Mouse (Mus musculus) embryonic fibroblast, embryonic 13.5 days (primary cell): ENCODE results near the gene Itpa. TPM values are rescaled to one million over a fixed set of nuclear protein-coding genes. Genes with fewer than 3 reads are reported as not detected.

Experiments used
- H3K27ac ChIP-seq: 2 replicates; pipeline ENCODE4 v1.5.1; 2012; ENCODE audit warnings: low read length, control low read depth, inconsistent platforms; ENCODE audit not compliant: insufficient read depth
- H3K4me1 ChIP-seq: 2 replicates; pipeline ENCODE4 v1.6.1; 2011; ENCODE audit warnings: low read length; ENCODE audit not compliant: control insufficient read depth, insufficient read depth
- H3K4me3 ChIP-seq: 2 replicates; pipeline ENCODE4 v1.5.1; 2011; ENCODE audit warnings: mild to moderate bottlenecking, control low read depth, low read length; ENCODE audit not compliant: insufficient read depth
- CTCF ChIP-seq: IDR thresholded peaks from 2 replicates; pipeline ENCODE4 v1.5.1; 2011; ENCODE audit warnings: mild to moderate bottlenecking, control low read depth, low read length, moderate library complexity, borderline replicate concordance; ENCODE audit not compliant: insufficient read depth
- POLR2A ChIP-seq: IDR thresholded peaks from 2 replicates; pipeline ENCODE4 v1.6.1; 2011; ENCODE audit warnings: low read depth, mild to moderate bottlenecking, control low read depth, low read length, moderate library complexity
- polyA plus RNA-seq: library from polyadenylated mRNA; stranded (reverse); fragments of >200 nt; gene quantifications from 2 replicates; pipeline ENCODE4 v1.2.4, GENCODE M21; 2011; ENCODE audit warnings: low read depth; ENCODE audit not compliant: missing spikeins, insufficient read length

The Itpa gene
- polyA plus RNA-seq, 1 experiment = 66.6 TPM

GRCm38 (mm10) chr2:130655660-130656339, 11.6 kb upstream of the Itpa start:
- Histone ChIP-seq H3K4me3 (no peak overlapping the region), H3K4me1 (no peaks in the 10 kb centered on the region), H3K27ac (no peak overlapping the region)
- TF ChIP-seq POLR2A = no peak

GRCm38 (mm10) chr2:130656536-130656935, 10.9 kb upstream of the Itpa start:
- Histone ChIP-seq H3K27ac (no peak overlapping the region), H3K4me3 (no peak overlapping the region), H3K4me1 (no peaks in the 10 kb centered on the region)
- TF ChIP-seq POLR2A (no peak), CTCF (no peak)

- no peaks in the 10 kb centered on the region for H3K4me1 ChIP-seq
- H3K4me3 ChIP-seq = no peak overlapping the region
- no peak for TF ChIP-seq CTCF
- TF ChIP-seq POLR2A = no peak
- H3K27ac ChIP-seq = no peak overlapping the region
Measured at GRCm38 (mm10) chr2:130657541-130657940, 9.9 kb upstream of the Itpa start.

- Histone ChIP-seq H3K4me1 (peaks cover 3% of the 10 kb centered on the region; the same call in 1 of the 2 replicates), H3K4me3 (no peak overlapping the region), H3K27ac (no peak overlapping the region)
- TF ChIP-seq POLR2A (no peak), CTCF (no peak)
Measured at GRCm38 (mm10) chr2:130658530-130658929, 8.9 kb upstream of the Itpa start.

GRCm38 (mm10) chr2:130663342-130663741, 4.1 kb upstream of the Itpa start:
- Histone ChIP-seq H3K4me3 (peak overlapping the region; percentile 37), H3K27ac (no peak overlapping the region), H3K4me1 (peaks cover 7% of the 10 kb centered on the region)
- TF ChIP-seq POLR2A (no peak), CTCF (no peak)

GRCm38 (mm10) chr2:130664102-130664701, 3.2 kb upstream of the Itpa start, which contains the start of gene Ddrgk1:
Gene Ddrgk1 (minus strand): TSS chr2:130664659.
- H3K4me3 ChIP-seq = peak within 1 kb of the TSS; percentile 49
- peak within 1 kb of the TSS; percentile 96 for H3K27ac ChIP-seq
- H3K4me1 ChIP-seq = peaks cover 7% of the 10 kb centered on the region
- TF ChIP-seq POLR2A (peak; percentile 81; the same call in 1 of the 2 replicates), CTCF (no peak)

GRCm38 (mm10) chr2:130677211-130677610, 9.8 kb downstream of the Itpa start:
- H3K4me1 ChIP-seq = no peaks in the 10 kb centered on the region
- no peak overlapping the region for H3K27ac ChIP-seq
- no peak overlapping the region for H3K4me3 ChIP-seq
- TF ChIP-seq POLR2A (no peak), CTCF (no peak)

GRCm38 (mm10) chr2:130679154-130679553, 11.7 kb downstream of the Itpa start:
- Histone ChIP-seq H3K27ac (no peak overlapping the region), H3K4me3 (no peak overlapping the region), H3K4me1 (no peaks in the 10 kb centered on the region)
- TF ChIP-seq CTCF (no peak), POLR2A (no peak)

GRCm38 (mm10) chr2:130679899-130680298, 12.5 kb downstream of the Itpa start:
- H3K27ac ChIP-seq = no peak overlapping the region
- H3K4me3 ChIP-seq = no peak overlapping the region
- no peak for TF ChIP-seq POLR2A
- TF ChIP-seq CTCF = no peak
- H3K4me1 ChIP-seq = no peaks in the 10 kb centered on the region

GRCm38 (mm10) chr2:130681531-130681930, 14.1 kb downstream of the Itpa start:
- Histone ChIP-seq H3K4me1 (no peaks in the 10 kb centered on the region), H3K27ac (no peak overlapping the region), H3K4me3 (no peak overlapping the region)
- TF ChIP-seq CTCF (no peak), POLR2A (no peak)
